ENCODE assay signal across 8 mouse cellular contexts in genomic region chrX:51018786-51019179, GRCm38 (mm10). TPM values are rescaled to one million over a fixed set of nuclear protein-coding genes. Genes with fewer than 3 reads are reported as not detected.
DNase-seq lines count a peak whose midpoint lies in the region; ATAC-seq lines count a peak whose summit lies in the region.

No protein-coding gene starts in this region.

- peak overlapping the region; percentile 91 for H3K27ac ChIP-seq in hindbrain, embryonic 13.5 days

- ATAC-seq in hindbrain, embryonic 13.5 days (ENCODE audit: low FRiP score): peak; percentile 94

- H3K4me2 ChIP-seq in hindbrain, embryonic 13.5 days: peak overlapping the region; percentile 45

- H3K9ac ChIP-seq in hindbrain, embryonic 13.5 days: peak overlapping the region; percentile 80

- 29% methylated on average over 25 of the region's 32 CpGs for WGBS in hindbrain, embryonic 13.5 days

- H3K9me3 ChIP-seq in hindbrain, embryonic 13.5 days: no peaks in the 10 kb centered on the region

- no peaks in the 10 kb centered on the region for H3K27me3 ChIP-seq in hindbrain, embryonic 13.5 days

- peaks cover 14% of the 10 kb centered on the region for H3K4me1 ChIP-seq in hindbrain, embryonic 13.5 days (replicated peaks)

- 0 out of 2 replicates have a peak, but pooled peaks cover 5% of the 10 kb centered on the region for H3K36me3 ChIP-seq in hindbrain, embryonic 13.5 days

- peak overlapping the region; percentile 52 for H3K4me3 ChIP-seq in hindbrain, embryonic 13.5 days

- peak; percentile 77 for DNase-seq in T-cell, adult 2 months (ENCODE audit: low spot score)
- DNase-seq in cerebellum, postnatal 10 days: peak; percentile 76 to 77
- DNase-seq in frontal cortex, postnatal 14 days (ENCODE audit: low spot score in 2 of 2): peak; percentile 29 to 37
- DNase-seq in left cerebral cortex, adult 11 months (ENCODE audit: low spot score): peak; percentile 31
- peak; percentile 80 to 89 for DNase-seq in lung, postnatal 4 days
- DNase-seq in right cerebral cortex, adult 18-20 months: peak; percentile 69
- DNase-seq in urinary bladder, postnatal 14 days (ENCODE audit: low spot score): peak; percentile 70

RNA-seq across cellular contexts. Expression of gene Rap2c, which starts 1.0 kb away (rescaled TPM):
- 16.7 and 17.9 TPM in 2 replicates for polyA plus RNA-seq in hindbrain, embryonic 13.5 days (2015; fragmentation: Nextera tagmentation; extraction: Ambion mirVana)

Comparison
In these comparisons a context has a peak if more than half of its experiments do, and no peak if none do; other contexts are left out.
1. Peak in every context shown above with its lines: DNase-seq, ATAC-seq, H3K4me3 ChIP-seq and H3K27ac ChIP-seq.
2. DNase-seq: peak in every context shown above with its lines; median percentile 84 in lung, postnatal 4 days; 77 in T-cell, adult 2 months; 76 in cerebellum, postnatal 10 days; 70 in urinary bladder, postnatal 14 days; 69 in right cerebral cortex, adult 18-20 months; 33 in frontal cortex, postnatal 14 days; 31 in left cerebral cortex, adult 11 months.